Mouse (Mus musculus) neural tube, embryonic 11.5 days (tissue): ENCODE measurements at regions not wholly inside any gene's neighbourhood (a gene's known extent, or its start where the extent isn't known, plus 50 kb on each side); places are given as distances from the start of the nearest gene placed in this dataset.

ENCODE experiments used
- ATAC-seq: fragments of 200-750 bp; cut with Nextera tagmentation; 2 replicates; pipeline ENCODE4 v1.8.0; 2017; ENCODE audit warnings: moderate number of reproducible peaks, mild to moderate bottlenecking, moderate TSS enrichment, moderate library complexity; ENCODE audit not compliant: insufficient read depth, low FRiP score, low TSS enrichment
- DNase-seq: peaks from one replicate; pipeline ENCODE4 v3.0.0-alpha.2; 2015; ENCODE audit warnings: low spot score
- H3K27ac ChIP-seq: fragments of 300-500 bp; sonication (generic); 2 replicates; pipeline ENCODE4 v1.5.1; 2014; ENCODE audit warnings: low read depth, mild to moderate bottlenecking, low read length
- H3K27me3 ChIP-seq: fragments of 300-500 bp; sonication (generic); 2 replicates; pipeline ENCODE4 v1.6.1; 2014; ENCODE audit warnings: mild to moderate bottlenecking, low read length, mixed read lengths; ENCODE audit not compliant: control insufficient read depth, insufficient read depth
- H3K36me3 ChIP-seq: fragments of 300-500 bp; sonication (generic); 2 replicates; pipeline ENCODE4 v1.6.1; 2014; ENCODE audit warnings: mild to moderate bottlenecking, low read length, moderate library complexity, mixed read lengths; ENCODE audit not compliant: control insufficient read depth, insufficient read depth
- H3K4me1 ChIP-seq: fragments of 300-500 bp; sonication (generic); 2 replicates; pipeline ENCODE4 v1.6.1; 2014; ENCODE audit warnings: low read length, mixed read lengths; ENCODE audit not compliant: control insufficient read depth, insufficient read depth
- H3K4me2 ChIP-seq: fragments of 300-500 bp; sonication (generic); 2 replicates; pipeline ENCODE4 v1.6.1; 2014; ENCODE audit warnings: low read depth, mild to moderate bottlenecking, moderate library complexity
- H3K4me3 ChIP-seq: fragments of 300-500 bp; sonication (generic); 2 replicates; pipeline ENCODE4 v1.5.1; 2014; ENCODE audit warnings: low read depth, low read length
- H3K9ac ChIP-seq: fragments of 300-500 bp; sonication (generic); 2 replicates; pipeline ENCODE4 v1.6.1; 2014; ENCODE audit warnings: mild to moderate bottlenecking, low read length
- H3K9me3 ChIP-seq: fragments of 300-500 bp; sonication (generic); 2 replicates; pipeline ENCODE4 v1.6.1; 2016; ENCODE audit warnings: low read length; ENCODE audit not compliant: control insufficient read depth
- WGBS: fragments of 180-500 bp; shearing (Covaris S2); extraction: QIAGEN DNeasy Blood & Tissue Kit; methylation state at CpG from one replicate; pipeline ENCODE4 v1.1.7; 2014; 5-methylcytosine and 5-hydroxymethylcytosine counted together

DNA sequence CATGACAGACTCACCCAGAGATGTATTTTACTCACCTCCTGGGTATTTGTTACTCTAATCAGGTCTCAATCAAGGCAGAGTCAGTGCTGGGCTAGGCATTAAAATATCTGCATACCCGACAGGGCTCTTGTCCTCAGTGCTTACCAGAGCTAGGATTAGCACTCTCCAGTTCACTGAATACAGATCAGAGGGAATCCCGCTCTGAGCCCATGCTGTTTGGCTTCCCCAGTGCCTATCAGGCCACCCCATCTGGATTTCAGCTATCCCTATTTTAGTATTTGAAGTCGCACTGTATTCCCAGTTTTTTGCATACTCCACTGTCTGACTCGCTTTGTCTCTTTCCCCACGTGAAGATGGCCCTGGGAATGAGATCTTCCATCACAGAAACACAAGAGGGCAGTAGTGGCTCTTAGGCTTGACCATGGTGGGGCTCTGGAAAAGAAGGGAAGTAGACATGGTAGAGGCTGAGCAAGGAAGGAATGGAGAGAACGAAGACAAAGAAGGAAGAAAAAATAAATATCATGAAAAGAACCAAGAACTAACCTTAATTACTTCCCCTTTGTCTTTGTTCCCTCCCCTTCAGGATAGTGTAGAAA lies 264.1 kb downstream of the Rnf152 start:
- ATAC-seq (peak; percentile 56; the same call in 1 of the 2 replicates), DNase-seq (peak; percentile 16)
- Histone ChIP-seq H3K27me3 (no peaks in the 10 kb centered on the region), H3K9me3 (no peaks in the 10 kb centered on the region), H3K36me3 (no peaks in the 10 kb centered on the region), H3K4me2 (no peak overlapping the region), H3K4me1 (no peaks in the 10 kb centered on the region), H3K4me3 (no peak overlapping the region), H3K27ac (no peak overlapping the region), H3K9ac (no peak overlapping the region)
- 27% methylated on average over 6 of the region's 6 CpGs for WGBS

DNA sequence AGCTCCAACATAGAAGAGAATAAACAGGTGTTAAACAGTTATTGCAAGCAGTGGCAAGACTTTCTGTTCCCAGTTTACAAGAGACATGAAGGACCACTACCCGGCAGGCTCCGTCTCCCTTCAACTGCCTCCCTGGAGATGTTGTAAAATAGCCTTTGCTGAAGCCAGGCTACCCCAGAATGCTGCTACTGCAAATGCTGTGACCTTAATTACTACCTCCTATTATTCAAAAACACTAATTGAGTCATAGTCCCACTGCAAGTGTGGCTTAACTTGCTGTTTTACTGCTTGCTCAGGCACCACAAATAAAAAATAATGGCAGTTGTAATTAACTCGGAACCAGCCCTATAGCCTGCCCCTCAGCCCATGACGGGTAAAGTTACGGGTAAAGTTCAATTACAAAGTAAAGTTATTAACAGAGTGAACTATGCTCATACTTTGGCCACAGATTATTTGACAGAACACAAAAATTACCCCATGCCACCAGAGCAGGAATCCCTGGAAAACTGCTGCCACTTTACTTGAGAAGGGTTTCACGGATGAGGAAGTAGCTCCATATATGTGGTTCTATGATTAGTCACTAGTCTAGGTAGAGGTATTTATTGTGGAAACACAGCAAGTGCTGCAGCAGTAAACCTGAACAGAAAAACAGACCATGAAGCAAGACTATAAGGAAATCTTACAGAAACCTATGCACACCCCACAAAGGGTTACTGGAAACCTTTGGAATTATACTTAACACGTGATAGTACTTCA lies 267.6 kb downstream of the Rnf152 start:
- no peaks in the 10 kb centered on the region for H3K36me3 ChIP-seq

DNA sequence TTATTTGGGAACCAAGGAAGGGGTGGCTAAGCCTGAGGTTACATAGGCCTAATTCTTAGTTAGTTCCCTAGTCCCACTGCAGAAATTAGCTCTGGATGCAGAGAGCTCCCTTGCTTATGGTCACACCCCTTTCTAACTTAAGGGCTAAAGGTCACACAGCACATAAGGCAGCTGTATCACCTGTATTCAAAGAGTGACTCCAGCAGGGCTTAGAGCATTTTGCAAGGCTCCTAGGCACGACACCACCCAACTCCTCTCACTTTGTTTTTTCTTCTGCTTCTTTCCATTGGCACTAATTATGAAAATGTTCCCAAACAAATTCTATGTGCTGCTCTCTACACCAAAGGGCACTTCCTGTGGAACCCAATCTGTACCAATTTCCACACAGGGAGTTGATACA lies 268.9 kb downstream of the Rnf152 start:
- WGBS, result 61% methylated on average over 1 of the region's 1 CpGs
- no peak overlapping the region for H3K4me3 ChIP-seq
- H3K9me3 ChIP-seq, result no peaks in the 10 kb centered on the region

More for the DNA sequence above, 267.6 kb downstream of the Rnf152 start:
- Histone ChIP-seq H3K4me1 (no peaks in the 10 kb centered on the region), H3K4me3 (no peak overlapping the region), H3K4me2 (no peak overlapping the region), H3K27ac (no peak overlapping the region), H3K9ac (no peak overlapping the region), H3K9me3 (no peaks in the 10 kb centered on the region), H3K27me3 (no peaks in the 10 kb centered on the region)
- 46% methylated on average over 7 of the region's 7 CpGs for WGBS
- ATAC-seq (no peak), DNase-seq (no peak)

DNA sequence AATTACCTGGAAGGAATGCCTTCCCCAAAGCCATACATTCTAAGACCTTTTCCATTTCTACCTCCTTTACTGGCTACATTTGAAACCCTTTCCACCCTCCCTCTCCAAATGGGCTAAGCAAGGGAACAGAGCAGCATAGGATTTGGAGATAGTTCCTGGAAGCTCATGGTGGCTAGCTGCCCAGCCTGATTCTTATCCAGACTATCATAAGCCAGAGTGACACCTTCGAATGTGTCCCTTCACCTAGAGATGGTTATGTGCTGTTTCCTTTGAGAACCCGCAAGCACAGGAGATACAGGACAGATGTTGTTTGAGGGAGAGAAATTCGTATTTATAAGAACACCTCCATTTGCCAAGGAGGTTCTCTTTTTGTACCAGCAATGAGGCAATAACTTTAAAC lies 272.0 kb downstream of the Rnf152 start:
- Histone ChIP-seq H3K36me3 (no peaks in the 10 kb centered on the region), H3K27ac (no peak overlapping the region)
- 92% methylated on average over 3 of the region's 3 CpGs for whole genome bisulfite sequencing

More for the DNA sequence above, 268.9 kb downstream of the Rnf152 start:
- H3K27me3 ChIP-seq, result no peaks in the 10 kb centered on the region
- H3K27ac ChIP-seq, result no peak overlapping the region
- H3K4me1 ChIP-seq, result no peaks in the 10 kb centered on the region
- no peak for DNase-seq
- no peak overlapping the region for H3K4me2 ChIP-seq
- no peak for ATAC-seq
- no peaks in the 10 kb centered on the region for H3K36me3 ChIP-seq
- no peak overlapping the region for H3K9ac ChIP-seq

DNA sequence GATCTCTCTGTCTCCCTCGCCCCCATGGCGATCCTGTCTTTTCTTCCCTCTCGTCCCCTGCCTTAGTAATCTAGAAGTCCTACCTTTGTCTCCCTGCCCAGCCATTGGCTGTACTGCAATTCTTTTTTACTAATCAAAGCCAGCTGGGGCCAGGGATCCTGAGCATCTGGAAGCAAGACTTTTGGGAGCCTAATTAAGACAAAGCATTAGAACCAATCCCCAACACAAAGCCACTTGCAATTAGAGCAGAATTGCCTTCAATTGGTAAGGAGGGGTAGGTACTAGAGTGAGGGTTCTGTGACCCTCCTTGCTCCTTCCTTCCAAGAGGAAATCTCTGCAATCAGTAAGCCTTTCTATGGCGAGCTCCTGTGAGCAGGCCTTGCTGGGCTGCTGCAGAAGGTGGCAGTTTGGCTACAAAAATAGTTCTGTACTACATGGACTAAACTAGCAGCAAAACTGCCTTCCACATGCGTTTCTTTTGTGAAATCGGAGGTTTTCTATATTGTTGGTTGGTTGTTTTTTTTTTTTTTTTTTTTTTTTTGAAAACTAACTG lies 272.9 kb downstream of the Rnf152 start:
- Histone ChIP-seq H3K4me1 (no peaks in the 10 kb centered on the region), H3K9ac (no peak overlapping the region), H3K4me2 (no peak overlapping the region), H3K36me3 (no peaks in the 10 kb centered on the region), H3K27me3 (no peaks in the 10 kb centered on the region), H3K27ac (no peak overlapping the region), H3K9me3 (no peaks in the 10 kb centered on the region), H3K4me3 (no peak overlapping the region)
- no peak for DNase-seq
- no peak for ATAC-seq
- WGBS, result 54% methylated on average over 6 of the region's 6 CpGs

More for the DNA sequence above, 272.0 kb downstream of the Rnf152 start:
- no peak overlapping the region for H3K4me2 ChIP-seq
- no peak for DNase-seq
- no peaks in the 10 kb centered on the region for H3K4me1 ChIP-seq
- no peak overlapping the region for H3K9ac ChIP-seq
- H3K9me3 ChIP-seq, result no peaks in the 10 kb centered on the region
- no peak for ATAC-seq
- no peaks in the 10 kb centered on the region for H3K27me3 ChIP-seq
- no peak overlapping the region for H3K4me3 ChIP-seq

DNA sequence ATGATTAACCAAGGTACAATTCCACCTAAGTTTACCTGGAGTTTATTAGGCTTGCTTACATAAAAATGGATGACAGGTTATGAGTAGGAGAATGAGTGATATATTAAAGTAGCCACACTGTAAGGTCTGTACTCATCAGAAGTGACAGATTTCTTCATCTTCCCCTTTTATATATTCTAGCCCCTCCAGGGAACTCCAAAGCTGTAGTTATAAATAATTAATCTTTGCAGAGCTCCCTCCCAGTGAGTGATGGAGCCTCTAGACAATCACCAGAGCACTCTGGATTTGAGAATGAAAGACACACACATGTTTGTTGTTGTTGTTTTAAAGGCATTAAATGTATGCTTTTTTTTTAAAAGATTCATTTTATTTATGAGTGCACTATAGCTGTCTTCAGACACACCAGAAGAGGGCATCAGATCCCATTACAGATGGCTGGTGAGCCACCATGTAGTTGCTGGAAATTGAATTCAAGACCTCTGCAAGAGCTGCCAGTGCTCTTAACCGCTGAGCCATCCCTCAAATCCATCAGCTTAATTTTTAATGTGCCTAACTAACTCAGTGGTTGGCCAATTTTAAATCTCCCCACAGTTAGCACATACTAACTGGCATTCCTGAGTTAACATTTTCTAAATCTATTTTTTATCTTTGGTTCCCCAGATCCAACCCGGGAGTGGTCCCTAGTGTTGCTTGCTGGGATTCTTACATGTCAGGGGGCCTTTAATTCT lies 273.5 kb downstream of the Rnf152 start:
- WGBS, result 80% methylated on average over 2 of the region's 2 CpGs
- no peak overlapping the region for H3K27ac ChIP-seq
- no peak for DNase-seq
- H3K36me3 ChIP-seq, result no peaks in the 10 kb centered on the region
- no peak for ATAC-seq
- no peaks in the 10 kb centered on the region for H3K9me3 ChIP-seq
- no peak overlapping the region for H3K4me3 ChIP-seq
- H3K4me2 ChIP-seq, result no peak overlapping the region
- no peaks in the 10 kb centered on the region for H3K27me3 ChIP-seq
- no peaks in the 10 kb centered on the region for H3K4me1 ChIP-seq
- H3K9ac ChIP-seq, result no peak overlapping the region

DNA sequence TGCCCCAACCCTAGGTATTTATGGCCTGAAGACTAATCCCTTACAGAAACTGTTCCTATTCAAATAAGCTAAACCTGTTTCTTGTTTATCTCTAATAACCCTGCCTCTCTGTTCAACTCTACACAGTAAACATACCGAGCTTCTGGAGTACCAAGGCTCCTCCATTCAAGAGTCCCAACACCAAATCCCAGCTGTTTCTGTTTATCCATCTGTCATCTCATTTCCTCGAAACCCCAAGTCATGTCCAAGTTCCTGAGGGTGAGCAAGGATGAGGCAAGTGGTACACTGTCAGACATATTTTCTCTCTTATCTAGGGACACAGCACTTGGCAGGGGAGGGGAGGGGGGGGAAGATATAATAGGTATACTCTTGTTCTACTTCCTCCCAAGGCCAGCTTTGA lies 274.6 kb downstream of the Rnf152 start:
- Histone ChIP-seq H3K4me1 (no peaks in the 10 kb centered on the region), H3K4me3 (no peak overlapping the region), H3K27ac (no peak overlapping the region), H3K4me2 (no peak overlapping the region), H3K27me3 (no peaks in the 10 kb centered on the region), H3K9ac (no peak overlapping the region), H3K36me3 (no peaks in the 10 kb centered on the region), H3K9me3 (no peaks in the 10 kb centered on the region)
- DNase-seq, result no peak
- WGBS, result 71% methylated on average over 2 of the region's 2 CpGs
- no peak for ATAC-seq

DNA sequence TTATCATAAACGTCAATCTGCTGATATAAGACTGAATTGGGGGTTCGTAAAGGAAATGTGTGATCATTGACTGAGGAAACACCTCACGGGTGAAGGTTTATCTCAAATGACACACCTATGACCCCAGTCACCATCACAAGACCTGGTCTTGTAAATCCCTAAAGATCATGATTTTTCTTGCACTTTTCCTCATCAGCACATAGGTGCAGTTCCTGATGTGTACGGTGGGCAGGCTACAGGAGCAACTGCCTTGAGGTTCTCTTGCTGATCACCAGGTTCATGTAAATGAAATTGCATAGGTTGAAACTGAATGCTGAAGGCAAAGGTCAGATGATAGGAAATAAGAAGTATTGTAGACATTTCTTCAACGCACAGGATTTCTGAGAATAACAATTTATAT lies 277.1 kb downstream of the Rnf152 start:
- no peak overlapping the region for H3K4me3 ChIP-seq
- H3K27ac ChIP-seq, result no peak overlapping the region
- H3K4me2 ChIP-seq, result no peak overlapping the region
- no peaks in the 10 kb centered on the region for H3K4me1 ChIP-seq
- no peaks in the 10 kb centered on the region for H3K27me3 ChIP-seq
- H3K9ac ChIP-seq, result no peak overlapping the region
- WGBS, result 88% methylated on average over 5 of the region's 5 CpGs
- ATAC-seq (no peak), DNase-seq (no peak)
- no peaks in the 10 kb centered on the region for H3K9me3 ChIP-seq
- H3K36me3 ChIP-seq, result no peaks in the 10 kb centered on the region
